Mouse (Mus musculus) neutrophil, adult 5-6 weeks (primary cell): ENCODE measurements around the gene Kmt5a. TPM values are rescaled to one million over a fixed set of nuclear protein-coding genes. Genes with fewer than 3 reads are reported as not detected.
"Not testable (repeated sequence)": the region's sequence is repeated elsewhere in the genome, so short reads cannot be mapped to it uniquely, and the experiment has no call there.

ENCODE experiments used
- ATAC-seq: fragments of 151-379, 151-347 bp; 2 replicates; pipeline ENCODE4 v1.8.0; 2017; ENCODE audit warnings: mild to moderate bottlenecking, moderate TSS enrichment; ENCODE audit not compliant: insufficient number of reproducible peaks, poor library complexity, low FRiP score, severe bottlenecking; ENCODE audit errors: extremely low read depth
- total RNA-seq: library from RNA; stranded (forward); fragments of 200-1000 nt; gene quantifications from 2 replicates; pipeline ENCODE4 v1.2.3, GENCODE M21; 2017

Gene Kmt5a
- total RNA-seq, 1 experiment from 2014 or later = 58.0 TPM

GRCm38 (mm10) chr5:124444661-124445561 is 5.2 kb downstream of the Kmt5a start:
- 0 out of 2 replicates have a peak, but pooled peaks have one; percentile 16 for ATAC-seq

GRCm38 (mm10) chr5:124445621-124446293 is 6.0 kb downstream of the Kmt5a start:
- ATAC-seq = no peak

GRCm38 (mm10) chr5:124446301-124446881 is 6.7 kb downstream of the Kmt5a start:
- peak; percentile 47; the same call in 1 of the 2 replicates for ATAC-seq

- ATAC-seq = no peak
Observed at GRCm38 (mm10) chr5:124449494-124449893, 9.8 kb downstream of the Kmt5a start.

- no peak for ATAC-seq
Observed at GRCm38 (mm10) chr5:124450051-124450450, 10.3 kb downstream of the Kmt5a start.

- no peak for ATAC-seq
Observed at GRCm38 (mm10) chr5:124450641-124451340, 11.1 kb downstream of the Kmt5a start.

- no peak for ATAC-seq
Observed at GRCm38 (mm10) chr5:124452494-124453228, 12.9 kb downstream of the Kmt5a start.

GRCm38 (mm10) chr5:124453339-124454081 is 13.8 kb downstream of the Kmt5a start:
- ATAC-seq = no peak

GRCm38 (mm10) chr5:124454082-124454419 is 14.3 kb downstream of the Kmt5a start:
- ATAC-seq = no peak

- ATAC-seq = no peak
Observed at GRCm38 (mm10) chr5:124456762-124457161, 17.0 kb downstream of the Kmt5a start.

GRCm38 (mm10) chr5:124460922-124461321 is 21.2 kb downstream of the Kmt5a start:
- not testable (repeated sequence) for ATAC-seq

GRCm38 (mm10) chr5:124462297-124463025 is 22.7 kb downstream of the Kmt5a start:
- no peak for ATAC-seq

GRCm38 (mm10) chr5:124463462-124463861 is 23.7 kb downstream of the Kmt5a start:
- no peak for ATAC-seq

- no peak for ATAC-seq
Observed at GRCm38 (mm10) chr5:124464905-124465304, 25.2 kb downstream of the Kmt5a start.

- no peak for ATAC-seq
Observed at GRCm38 (mm10) chr5:124467766-124468165, 28.0 kb downstream of the Kmt5a start.

GRCm38 (mm10) chr5:124468365-124468764 is 28.6 kb downstream of the Kmt5a start:
- peak; percentile 30; the same call in 1 of the 2 replicates for ATAC-seq

- no peak for ATAC-seq
Observed at GRCm38 (mm10) chr5:124469486-124469885, 29.8 kb downstream of the Kmt5a start.
